Mouse (Mus musculus): ENCODE results near the gene Ppp1r14b.
"Not testable (repeated sequence)": the region's sequence is repeated elsewhere in the genome, so short reads cannot be mapped to it uniquely, and the experiment has no call there.

DNA sequence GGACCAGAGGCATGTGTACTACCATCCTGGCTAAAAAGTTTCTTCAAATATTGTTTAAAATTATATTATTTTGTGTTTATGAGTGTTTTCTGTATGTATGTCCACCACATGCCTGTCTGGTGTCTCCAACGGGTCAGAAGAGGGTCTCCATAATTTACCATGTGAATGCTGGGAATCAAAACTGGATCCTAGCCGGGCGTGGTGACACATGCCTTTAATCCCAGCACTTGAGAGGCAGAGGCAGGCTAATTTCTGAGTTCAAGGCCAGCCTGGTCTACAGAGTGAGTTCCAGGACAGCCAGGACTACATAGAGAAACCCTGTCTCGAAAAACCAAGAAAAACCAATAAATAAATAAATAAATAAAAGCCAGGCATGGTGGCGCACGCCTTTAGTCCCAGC lies 16.4 kb downstream of the Ppp1r14b start:
- not testable (repeated sequence) for TF ChIP-seq FLI1 (IDR thresholded peaks at IDR 0.05; ENCODE audit: low read length); GATA1 (IDR thresholded peaks at IDR 0.05; ENCODE audit: borderline replicate concordance, low read length)

All from megakaryocyte, embryonic 14.5 days (primary cell).